Mouse (Mus musculus) stomach, embryonic 14.5 days (tissue): ENCODE results near the gene F13a1. TPM values are rescaled to one million over a fixed set of nuclear protein-coding genes. Genes with fewer than 3 reads are reported as not detected.

Experiments
- ATAC-seq: fragments of 200-750 bp; cut with Nextera tagmentation; 2 replicates; pipeline ENCODE4 v1.8.0; 2017; ENCODE audit warnings: low read depth, moderate TSS enrichment; ENCODE audit not compliant: insufficient number of reproducible peaks, insufficient read depth, low FRiP score
- H3K27ac ChIP-seq: fragments of 300-500 bp; sonication (generic); 2 replicates; pipeline ENCODE4 v1.5.1; 2014; ENCODE audit warnings: mild to moderate bottlenecking, low read length, moderate library complexity, mixed read lengths
- H3K27me3 ChIP-seq: fragments of 300-500 bp; sonication (generic); 2 replicates; pipeline ENCODE4 v1.6.1; 2014; ENCODE audit warnings: low read length, control low read depth, mixed read lengths; ENCODE audit not compliant: control insufficient read depth, insufficient read depth
- H3K36me3 ChIP-seq: fragments of 300-500 bp; sonication (generic); 2 replicates; pipeline ENCODE4 v1.6.1; 2014; ENCODE audit warnings: mild to moderate bottlenecking, control low read depth, low read length, moderate library complexity, mixed read lengths; ENCODE audit not compliant: control insufficient read depth, insufficient read depth
- H3K4me1 ChIP-seq: fragments of 300-500 bp; sonication (generic); 2 replicates; pipeline ENCODE4 v1.6.1; 2014; ENCODE audit warnings: low read length, control low read depth, mixed read lengths; ENCODE audit not compliant: control insufficient read depth, insufficient read depth
- H3K4me2 ChIP-seq: fragments of 300-500 bp; sonication (generic); replicated peaks from 2 replicates; pipeline ENCODE4 v1.6.1; 2014; ENCODE audit warnings: low read depth, low read length, control low read depth
- H3K4me3 ChIP-seq: fragments of 300-500 bp; sonication (generic); 2 replicates; pipeline ENCODE4 v1.5.1; 2014; ENCODE audit warnings: low read depth, low read length, control low read depth
- H3K9ac ChIP-seq: fragments of 300-500 bp; sonication (generic); replicated peaks from 2 replicates; pipeline ENCODE4 v1.6.1; 2014; ENCODE audit warnings: low read depth, mild to moderate bottlenecking, control low read depth, low read length, moderate library complexity, mixed read lengths
- H3K9me3 ChIP-seq: fragments of 300-500 bp; sonication (generic); 2 replicates; pipeline ENCODE4 v1.6.1; 2016; ENCODE audit warnings: low read depth, low read length, control low read depth; ENCODE audit not compliant: control insufficient read depth
- WGBS: fragments of 180-500 bp; shearing (Covaris S2); extraction: QIAGEN DNeasy Blood & Tissue Kit; methylation state at CpG from one replicate; pipeline ENCODE4 v1.1.7; 2014; 5-methylcytosine and 5-hydroxymethylcytosine counted together
- polyA plus RNA-seq: library from polyadenylated mRNA; unstranded; fragments of >200 nt; fragmentation: Nextera tagmentation; extraction: Ambion mirVana; gene quantifications from 2 replicates; pipeline ENCODE4 v1.2.1, GENCODE M21; 2014

The F13a1 gene
- polyA plus RNA-seq, 1 experiment from 2014 or later = 12.8 TPM

- H3K4me1 ChIP-seq = no peaks in the 10 kb centered on the region
- no peaks in the 10 kb centered on the region for H3K27me3 ChIP-seq
- H3K9ac ChIP-seq = no peak overlapping the region
- H3K36me3 ChIP-seq = no peaks in the 10 kb centered on the region
- ATAC-seq = no peak
- 73% methylated on average over 3 of the region's 3 CpGs for WGBS
- H3K4me2 ChIP-seq = no peak overlapping the region
- no peak overlapping the region for H3K4me3 ChIP-seq
- H3K9me3 ChIP-seq = no peaks in the 10 kb centered on the region
- H3K27ac ChIP-seq = no peak overlapping the region
Observed at GRCm38 (mm10) chr13:36839111-36839510, 210.9 kb downstream of the F13a1 start.
